Mouse (Mus musculus) brown adipose tissue, adult 24 weeks (tissue): ENCODE measurements around the gene Polr3g. TPM values are rescaled to one million over a fixed set of nuclear protein-coding genes. Genes with fewer than 3 reads are reported as not detected.
"Not testable (repeated sequence)": the region's sequence is repeated elsewhere in the genome, so short reads cannot be mapped to it uniquely, and the experiment has no call there.

ENCODE experiments used
- H3K27ac ChIP-seq: fragments of 200-500 bp; replicated peaks from 2 replicates; pipeline ENCODE4 v1.5.1; 2012; ENCODE audit warnings: low read depth, mild to moderate bottlenecking, low read length
- H3K4me1 ChIP-seq: fragments of 200-500 bp; 2 replicates; pipeline ENCODE4 v1.6.1; 2012; ENCODE audit warnings: low read length, mixed read lengths; ENCODE audit not compliant: control insufficient read depth, insufficient read depth, insufficient read length
- H3K4me3 ChIP-seq: fragments of 200-500 bp; 2 replicates; pipeline ENCODE4 v1.5.1; 2012; ENCODE audit warnings: low read depth, mild to moderate bottlenecking, low read length, moderate library complexity; ENCODE audit not compliant: insufficient read depth
- polyA plus RNA-seq: library from polyadenylated mRNA; stranded (reverse); fragments of >200 nt; gene quantifications from 2 replicates; pipeline ENCODE4 v1.2.4, GENCODE M21; 2012; ENCODE audit not compliant: missing spikeins, insufficient read depth, insufficient read length

The Polr3g gene
- polyA plus RNA-seq, 1 experiment: 12.6 TPM

GRCm38 (mm10) chr13:81657351-81658052, 53.3 kb downstream of the Polr3g start, which contains the start of gene Lysmd3:
Gene Lysmd3, plus strand, starts transcription at chr13:81657663.
- H3K4me3 ChIP-seq: peak within 1 kb of the TSS; percentile 69
- H3K4me1 ChIP-seq: no peaks in the 10 kb centered on the region
- peak within 1 kb of the TSS; percentile 74 for H3K27ac ChIP-seq

- peak overlapping the region; percentile 65 for H3K4me3 ChIP-seq
- no peaks in the 10 kb centered on the region for H3K4me1 ChIP-seq
- peak overlapping the region; percentile 15 for H3K27ac ChIP-seq
Observed at GRCm38 (mm10) chr13:81657008-81657350, 53.8 kb downstream of the Polr3g start.

GRCm38 (mm10) chr13:81656091-81656850, 54.5 kb downstream of the Polr3g start:
- H3K4me3 ChIP-seq: no peak overlapping the region
- H3K27ac ChIP-seq: no peak overlapping the region
- H3K4me1 ChIP-seq: no peaks in the 10 kb centered on the region

GRCm38 (mm10) chr13:81650382-81650781, 60.4 kb downstream of the Polr3g start:
- H3K4me3 ChIP-seq, H3K4me1 ChIP-seq, H3K27ac ChIP-seq: not testable (repeated sequence)

- Histone ChIP-seq H3K4me3 (no peak overlapping the region), H3K4me1 (no peaks in the 10 kb centered on the region), H3K27ac (no peak overlapping the region)
Observed at GRCm38 (mm10) chr13:81646348-81646747, 64.5 kb downstream of the Polr3g start.

- Histone ChIP-seq H3K4me3 (no peak overlapping the region), H3K27ac (no peak overlapping the region), H3K4me1 (no peaks in the 10 kb centered on the region)
Observed at GRCm38 (mm10) chr13:81644047-81644565, 66.7 kb downstream of the Polr3g start.

- no peak overlapping the region for H3K27ac ChIP-seq
- no peaks in the 10 kb centered on the region for H3K4me1 ChIP-seq
- H3K4me3 ChIP-seq: no peak overlapping the region
Observed at GRCm38 (mm10) chr13:81642491-81643149, 68.2 kb downstream of the Polr3g start.

- no peak overlapping the region for H3K27ac ChIP-seq
- no peaks in the 10 kb centered on the region for H3K4me1 ChIP-seq
- no peak overlapping the region for H3K4me3 ChIP-seq
Observed at GRCm38 (mm10) chr13:81641289-81642045, 69.3 kb downstream of the Polr3g start.

GRCm38 (mm10) chr13:81640881-81641280, 69.9 kb downstream of the Polr3g start:
- H3K4me3 ChIP-seq: no peak overlapping the region
- H3K4me1 ChIP-seq: no peaks in the 10 kb centered on the region
- H3K27ac ChIP-seq: no peak overlapping the region

- Histone ChIP-seq H3K4me3 (no peak overlapping the region), H3K4me1 (no peaks in the 10 kb centered on the region), H3K27ac (no peak overlapping the region)
Observed at GRCm38 (mm10) chr13:81639624-81640023, 71.2 kb downstream of the Polr3g start.

GRCm38 (mm10) chr13:81632720-81633415, 77.9 kb downstream of the Polr3g start, which contains the start of gene Adgrv1:
Gene Adgrv1, minus strand, starts transcription at chr13:81633154.
- no peak within 1 kb of the TSS for H3K4me3 ChIP-seq
- H3K27ac ChIP-seq: no peak within 1 kb of the TSS
- H3K4me1 ChIP-seq: no peaks in the 10 kb centered on the region

GRCm38 (mm10) chr13:81630566-81630965, 80.2 kb downstream of the Polr3g start:
- H3K4me1 ChIP-seq: no peaks in the 10 kb centered on the region
- H3K4me3 ChIP-seq: no peak overlapping the region
- no peak overlapping the region for H3K27ac ChIP-seq

GRCm38 (mm10) chr13:81629395-81629794, 81.4 kb downstream of the Polr3g start:
- Histone ChIP-seq H3K27ac (no peak overlapping the region), H3K4me3 (no peak overlapping the region)

GRCm38 (mm10) chr13:81628631-81629190, 82.1 kb downstream of the Polr3g start:
- Histone ChIP-seq H3K4me1 (no peaks in the 10 kb centered on the region), H3K27ac (no peak overlapping the region), H3K4me3 (no peak overlapping the region)

More at GRCm38 (mm10) chr13:81629395-81629794, 81.4 kb downstream of the Polr3g start:
- no peaks in the 10 kb centered on the region for H3K4me1 ChIP-seq
